Mouse (Mus musculus) G1E (cell line): ENCODE measurements around the gene Fam208a.

Experiments used
- CTCF ChIP-seq: IDR thresholded peaks from 2 replicates; pipeline ENCODE4 v1.5.1; 2012; ENCODE audit warnings: low read depth, low read length, inconsistent platforms, mixed read lengths
- GATA1 ChIP-seq: IDR thresholded peaks from 2 replicates; pipeline ENCODE4 v1.6.1; 2012; ENCODE audit warnings: borderline replicate concordance, low read length, inconsistent platforms, mixed read lengths
- POLR2AphosphoS5 ChIP-seq: IDR thresholded peaks from 2 replicates; pipeline ENCODE4 v1.6.1; 2012; ENCODE audit warnings: low read depth, low read length, inconsistent platforms; ENCODE audit not compliant: insufficient replicate concordance
- TAL1 ChIP-seq: conservative IDR thresholded peaks from 2 replicates; pipeline ENCODE4 v1.6.1; 2012; ENCODE audit warnings: low read depth, low read length, inconsistent platforms, mixed read lengths

- TF ChIP-seq CTCF (no peak), TAL1 (no peak), GATA1 (no peak), POLR2AphosphoS5 (no peak)
Observed at GRCm38 (mm10) chr14:27446963-27447362, 18.3 kb downstream of the Fam208a start.
